Mouse (Mus musculus) hindbrain, postnatal 0 days (tissue): ENCODE data around the gene Cenpk. TPM values are rescaled to one million over a fixed set of nuclear protein-coding genes. Genes with fewer than 3 reads are reported as not detected.

Experiments used
- ATAC-seq: fragments of 200-750 bp; cut with Nextera tagmentation; 2 replicates; pipeline ENCODE4 v1.8.0; 2017; ENCODE audit warnings: mild to moderate bottlenecking, moderate TSS enrichment, moderate library complexity
- DNase-seq: peaks from one replicate; pipeline ENCODE4 v3.0.0-alpha.2; 2015; ENCODE audit warnings: low spot score
- H3K27ac ChIP-seq: fragments of 300-500 bp; sonication (generic); 2 replicates; pipeline ENCODE4 v1.5.1; 2014; ENCODE audit warnings: mild to moderate bottlenecking
- H3K27me3 ChIP-seq: fragments of 300-500 bp; sonication (generic); 2 replicates; pipeline ENCODE4 v1.6.1; 2014; ENCODE audit warnings: low read length, mixed read lengths; ENCODE audit not compliant: insufficient read depth
- H3K36me3 ChIP-seq: fragments of 300-500 bp; sonication (generic); 2 replicates; pipeline ENCODE4 v1.6.1; 2014; ENCODE audit warnings: low read length, mixed read lengths; ENCODE audit not compliant: insufficient read depth
- H3K4me1 ChIP-seq: fragments of 300-500 bp; sonication (generic); 2 replicates; pipeline ENCODE4 v1.6.1; 2014; ENCODE audit warnings: antibody characterized with exemption, low read length, mixed read lengths; ENCODE audit not compliant: insufficient read depth
- H3K4me2 ChIP-seq: fragments of 300-500 bp; sonication (generic); 2 replicates; pipeline ENCODE4 v1.6.1; 2014; ENCODE audit warnings: low read depth, mild to moderate bottlenecking, low read length, moderate library complexity, mixed read lengths
- H3K4me3 ChIP-seq: fragments of 300-500 bp; sonication (generic); 2 replicates; pipeline ENCODE4 v1.5.1; 2014; ENCODE audit warnings: low read length
- H3K9ac ChIP-seq: fragments of 300-500 bp; sonication (generic); replicated peaks from 2 replicates; pipeline ENCODE4 v1.6.1; 2014; ENCODE audit warnings: mild to moderate bottlenecking, low read length, moderate library complexity, mixed read lengths
- H3K9me3 ChIP-seq: fragments of 300-500 bp; sonication (generic); 2 replicates; pipeline ENCODE4 v1.6.1; 2016; ENCODE audit warnings: low read length, mixed read lengths
- CTCF ChIP-seq: IDR thresholded peaks from 2 replicates; pipeline ENCODE4 v1.5.1; 2016; ENCODE audit warnings: antibody characterized with exemption, control low read depth, low read depth
- WGBS: fragments of 180-500 bp; shearing (Covaris S2); extraction: QIAGEN DNeasy Blood & Tissue Kit; methylation state at CpG from one replicate; pipeline ENCODE4 v1.1.7; 2014; 5-methylcytosine and 5-hydroxymethylcytosine counted together
- polyA plus RNA-seq: library from polyadenylated mRNA; unstranded; fragments of >200 nt; fragmentation: Nextera tagmentation; extraction: Ambion mirVana; gene quantifications from 2 replicates; pipeline ENCODE4 v1.2.1, GENCODE M21; 2015
- total RNA-seq: library from RNA; depleted of rRNA; stranded (reverse); fragments of >200 nt; gene quantifications from 2 replicates; pipeline ENCODE4 v1.2.3, GENCODE M21; 2014; rRNA removed

Gene Cenpk
- total and polyA plus RNA-seq, 2 experiments from 2014 or later: 3.0 to 18.2 TPM

- Histone ChIP-seq H3K36me3 (no peaks in the 10 kb centered on the region), H3K27ac (peak within 1 kb of the TSS; percentile 64), H3K4me1 (peaks cover 3% of the 10 kb centered on the region; the same call in 1 of the 2 replicates), H3K9me3 (no peaks in the 10 kb centered on the region), H3K9ac (peak within 1 kb of the TSS; percentile 48), H3K4me3 (peak within 1 kb of the TSS; percentile 40), H3K4me2 (peak within 1 kb of the TSS; percentile 77), H3K27me3 (no peaks in the 10 kb centered on the region)
- under 1% methylated on average over 23 of the region's 23 CpGs for WGBS
- no peak for TF ChIP-seq CTCF
- DNase-seq (peak; percentile 37), ATAC-seq (no peak)
These were observed 59.2 kb downstream of the Cenpk start, which contains the start of gene Adamts6 for GRCm38 (mm10) chr13:104287366-104288225. Gene Adamts6 (plus strand): TSS chr13:104287835.

GRCm38 (mm10) chr13:104288226-104288859, 59.9 kb downstream of the Cenpk start:
- TF ChIP-seq CTCF: no peak
- H3K27ac ChIP-seq: peak overlapping the region; percentile 62
- H3K4me1 ChIP-seq: peaks cover 3% of the 10 kb centered on the region; the same call in 1 of the 2 replicates
- no peak for ATAC-seq
- no peaks in the 10 kb centered on the region for H3K36me3 ChIP-seq
- H3K27me3 ChIP-seq: no peaks in the 10 kb centered on the region
- DNase-seq: peak; percentile 81
- H3K4me3 ChIP-seq: peak overlapping the region; percentile 40
- no peaks in the 10 kb centered on the region for H3K9me3 ChIP-seq
- peak overlapping the region; percentile 48 for H3K9ac ChIP-seq
- H3K4me2 ChIP-seq: peak overlapping the region; percentile 77
- WGBS: 4% methylated on average over 7 of the region's 7 CpGs

- H3K36me3 ChIP-seq: no peaks in the 10 kb centered on the region
- no peak overlapping the region for H3K9ac ChIP-seq
- no peaks in the 10 kb centered on the region for H3K9me3 ChIP-seq
- peaks cover 3% of the 10 kb centered on the region; the same call in 1 of the 2 replicates for H3K4me1 ChIP-seq
- no peaks in the 10 kb centered on the region for H3K27me3 ChIP-seq
- DNase-seq (peak; percentile 10), ATAC-seq (no peak)
- H3K4me2 ChIP-seq: peak overlapping the region; percentile 77
- peak overlapping the region; percentile 40 for H3K4me3 ChIP-seq
- TF ChIP-seq CTCF: no peak
- H3K27ac ChIP-seq: no peak overlapping the region
These were observed 60.8 kb downstream of the Cenpk start for GRCm38 (mm10) chr13:104289176-104289575.

- ATAC-seq (no peak), DNase-seq (no peak)
- no peak for TF ChIP-seq CTCF
- WGBS: 92% methylated on average over 1 of the region's 1 CpGs
- Histone ChIP-seq H3K27me3 (no peaks in the 10 kb centered on the region), H3K4me1 (no peaks in the 10 kb centered on the region), H3K9me3 (no peaks in the 10 kb centered on the region), H3K9ac (no peak overlapping the region), H3K4me3 (no peak overlapping the region), H3K4me2 (no peak overlapping the region), H3K36me3 (no peaks in the 10 kb centered on the region), H3K27ac (no peak overlapping the region)
These were observed 67.1 kb downstream of the Cenpk start for GRCm38 (mm10) chr13:104295472-104295871.

Other genes with a start within 250 kb of the Cenpk start
- gene Nln, start 119.0 kb upstream of the Cenpk start, total RNA-seq: 67.3 and 71.6 TPM in 2 replicates
- 52.9 and 53.7 TPM in 2 replicates for gene Nln, start 119.0 kb upstream of the Cenpk start, polyA plus RNA-seq
- gene Sgtb, start 118.9 kb upstream of the Cenpk start, total RNA-seq: 26.8 and 36.7 TPM in 2 replicates
- 24.3 and 24.9 TPM in 2 replicates for gene Sgtb, start 118.9 kb upstream of the Cenpk start, polyA plus RNA-seq
- 26.0 and 27.7 TPM in 2 replicates for gene Trappc13, start 50.1 kb upstream of the Cenpk start, total RNA-seq
- gene Trappc13, start 50.1 kb upstream of the Cenpk start, polyA plus RNA-seq: 41.9 and 46.6 TPM in 2 replicates
- gene Trim23, start 49.8 kb upstream of the Cenpk start, total RNA-seq: 27.5 and 29.7 TPM in 2 replicates
- 28.8 and 30.7 TPM in 2 replicates for gene Trim23, start 49.8 kb upstream of the Cenpk start, polyA plus RNA-seq
- gene Ppwd1, start 232 bp downstream of the Cenpk start, total RNA-seq: 4.3 and 5.9 TPM in 2 replicates
- gene Ppwd1, start 232 bp downstream of the Cenpk start, polyA plus RNA-seq: 6.3 and 6.9 TPM in 2 replicates
- 6.1 and 8.9 TPM in 2 replicates for gene Adamts6, start 59.2 kb downstream of the Cenpk start, total RNA-seq
- gene Adamts6, start 59.2 kb downstream of the Cenpk start, polyA plus RNA-seq: 1.1 TPM in 2 replicates